Mouse (Mus musculus) CH12.LX (cell line): ENCODE data around the gene Qser1.

ENCODE experiments used
- BHLHE40 ChIP-seq: IDR thresholded peaks from 2 replicates; pipeline ENCODE4 v1.6.1; 2011; ENCODE audit warnings: mild to moderate bottlenecking, low read depth, low read length, improper control_type of control experiment
- CTCF ChIP-seq, 2 experiments: IDR thresholded peaks in 1 of 2; conservative IDR thresholded peaks in 1 of 2; 2 replicates each; pipeline ENCODE4 v1.5.1; 2011 to 2012; ENCODE audit warnings: low read depth in 2 of 2, low read length in 2 of 2, improper control_type of control experiment in 1 of 2, inconsistent platforms in 1 of 2, mild to moderate bottlenecking in 1 of 2, moderate library complexity in 1 of 2
- E2F4 ChIP-seq: IDR thresholded peaks from 2 replicates; pipeline ENCODE4 v1.6.1; 2011; ENCODE audit warnings: low read depth, low read length, improper control_type of control experiment; ENCODE audit not compliant: insufficient replicate concordance
- EP300 ChIP-seq: IDR thresholded peaks from 2 replicates; pipeline ENCODE4 v1.6.1; 2011; ENCODE audit warnings: low read length, improper control_type of control experiment
- JUND ChIP-seq: conservative IDR thresholded peaks from 2 replicates; pipeline ENCODE4 v1.6.1; 2011; ENCODE audit warnings: low read depth, low read length, improper control_type of control experiment
- MAZ ChIP-seq: IDR thresholded peaks from 2 replicates; pipeline ENCODE4 v1.6.1; 2012; ENCODE audit warnings: low read depth, mild to moderate bottlenecking, inconsistent platforms, low read length, improper control_type of control experiment, moderate library complexity
- NELFE ChIP-seq: IDR thresholded peaks from 2 replicates; pipeline ENCODE4 v1.6.1; 2011; ENCODE audit warnings: low read depth, low read length, improper control_type of control experiment
- POLR2A ChIP-seq: IDR thresholded peaks from 2 replicates; pipeline ENCODE4 v1.6.1; 2011; ENCODE audit warnings: low read depth, mild to moderate bottlenecking, improper control_type of control experiment, low read length
- POLR2AphosphoS2 ChIP-seq: IDR thresholded peaks from 2 replicates; pipeline ENCODE4 v1.6.1; 2011; ENCODE audit warnings: low read depth, low read length, improper control_type of control experiment
- RAD21 ChIP-seq: IDR thresholded peaks from 2 replicates; pipeline ENCODE4 v1.6.1; 2011; ENCODE audit warnings: low read depth, mild to moderate bottlenecking, low read length, improper control_type of control experiment, moderate library complexity
- RCOR1 ChIP-seq: conservative IDR thresholded peaks from 2 replicates; pipeline ENCODE4 v1.6.1; 2012; ENCODE audit warnings: low read depth, mild to moderate bottlenecking, inconsistent platforms, low read length, improper control_type of control experiment
- SMC3 ChIP-seq: IDR thresholded peaks from 2 replicates; pipeline ENCODE4 v1.6.1; 2011; ENCODE audit warnings: low read depth, low read length, improper control_type of control experiment
- ZMIZ1 ChIP-seq: IDR thresholded peaks from 2 replicates; pipeline ENCODE4 v1.6.1; 2012; ENCODE audit warnings: low read depth, mild to moderate bottlenecking, inconsistent platforms, low read length, improper control_type of control experiment

DNA sequence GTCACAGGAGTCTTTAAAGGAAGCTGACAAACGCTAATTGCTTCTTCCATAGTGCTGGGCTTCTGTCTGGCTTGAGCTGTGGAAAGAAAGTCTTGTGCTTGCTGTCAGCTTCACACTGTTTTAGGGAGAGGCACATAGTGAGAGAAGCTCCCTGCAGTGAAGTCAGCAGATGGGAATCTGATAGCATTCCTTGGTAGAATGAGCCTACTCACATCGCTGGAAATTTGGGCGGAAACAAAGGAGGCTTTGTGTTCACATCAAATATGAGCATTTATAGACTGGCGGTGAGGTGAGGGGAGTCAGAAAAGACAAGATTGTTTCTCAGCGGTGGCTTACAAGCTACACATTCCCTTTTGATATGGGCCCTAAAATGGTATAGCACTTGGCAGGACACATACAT lies 35.1 kb upstream of the Qser1 start:
- TF ChIP-seq SMC3 (no peak), RCOR1 (no peak), JUND (no peak), POLR2A (no peak), BHLHE40 (no peak), E2F4 (no peak), ZMIZ1 (no peak), CTCF (conservative IDR thresholded peaks at IDR 0.05 in 1 of 2, IDR thresholded peaks at IDR 0.05 in 1 of 2; ENCODE audit: low read depth in 2 of 2, low read length in 2 of 2) (no peak), POLR2AphosphoS2 (no peak), MAZ (no peak), EP300 (no peak), NELFE (no peak), RAD21 (no peak)
